Mouse (Mus musculus): ENCODE measurements around the gene Orm3.

GRCm38 (mm10) chr4:63359861-63360260 is 3.9 kb downstream of the Orm3 start:
- TF ChIP-seq CTCF (IDR thresholded peaks at IDR 0.05; ENCODE audit: borderline replicate concordance, extremely low read depth, insufficient read depth, insufficient read length) (no peak), POLR2A (IDR thresholded peaks at IDR 0.05; ENCODE audit: borderline replicate concordance, extremely low read depth, insufficient read depth, insufficient read length, poor library complexity, severe bottlenecking) (no peak)

Data from brain, embryonic 14.5 days (tissue).